Mouse (Mus musculus): ENCODE data around the gene Mybph.

DNA sequence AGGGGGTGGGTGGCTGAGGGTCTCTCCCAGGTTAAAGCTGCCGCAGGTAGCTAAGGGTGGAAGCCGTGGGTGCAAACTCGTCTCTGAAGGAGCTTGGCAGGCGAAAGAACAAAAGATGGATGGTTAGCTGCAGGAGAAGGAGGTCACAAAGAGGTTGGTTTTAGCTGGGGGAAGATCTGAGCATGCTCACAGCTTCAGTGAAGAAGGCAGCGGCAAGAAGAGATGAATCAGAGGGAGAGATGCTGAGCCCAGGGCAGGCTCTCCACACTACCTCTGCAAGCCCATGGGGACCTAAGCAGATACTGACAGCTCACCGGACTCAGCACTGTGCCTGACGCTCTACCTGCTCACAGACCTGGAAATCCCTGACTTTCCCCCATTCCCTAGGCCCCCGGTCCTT, 48.0 kb downstream of the Mybph start:
- no peak for TF ChIP-seq CTCF (conservative IDR thresholded peaks at IDR 0.05; ENCODE audit: insufficient read depth, insufficient read length, low read depth, low read length)
- no peak for TF ChIP-seq POLR2A (IDR thresholded peaks at IDR 0.05; ENCODE audit: low read depth, low read length)

Measured in kidney, adult 2 months (tissue).